Mouse (Mus musculus) limb, embryonic 14.5 days (tissue): ENCODE data around the gene 1700001C19Rik. TPM values are rescaled to one million over a fixed set of nuclear protein-coding genes. Genes with fewer than 3 reads are reported as not detected.

Source experiments
- ATAC-seq: fragments of 200-750 bp; cut with Nextera tagmentation; 2 replicates; pipeline ENCODE4 v1.8.0; 2017; ENCODE audit warnings: low read depth, moderate number of reproducible peaks, moderate TSS enrichment; ENCODE audit not compliant: low FRiP score
- DNase-seq: peaks from one replicate; pipeline ENCODE4 v3.0.0-alpha.2; 2015; ENCODE audit warnings: low spot score
- H3K27ac ChIP-seq: fragments of 300-500 bp; sonication (generic); replicated peaks from 2 replicates; pipeline ENCODE4 v1.5.1; 2014; ENCODE audit warnings: low read depth, mild to moderate bottlenecking, low read length, moderate library complexity, mixed read lengths
- H3K27me3 ChIP-seq: fragments of 300-500 bp; sonication (generic); 2 replicates; pipeline ENCODE4 v1.6.1; 2014; ENCODE audit warnings: low read length, mixed read lengths; ENCODE audit not compliant: control insufficient read depth, insufficient read depth
- H3K36me3 ChIP-seq: fragments of 300-500 bp; sonication (generic); 2 replicates; pipeline ENCODE4 v1.6.1; 2014; ENCODE audit warnings: mild to moderate bottlenecking, low read length, moderate library complexity, mixed read lengths; ENCODE audit not compliant: control insufficient read depth, insufficient read depth
- H3K4me1 ChIP-seq: fragments of 300-500 bp; sonication (generic); 2 replicates; pipeline ENCODE4 v1.6.1; 2014; ENCODE audit warnings: antibody characterized with exemption, low read length, mixed read lengths; ENCODE audit not compliant: control insufficient read depth, insufficient read depth
- H3K4me2 ChIP-seq: fragments of 300-500 bp; sonication (generic); replicated peaks from 2 replicates; pipeline ENCODE4 v1.6.1; 2014; ENCODE audit warnings: low read depth, mild to moderate bottlenecking, low read length, moderate library complexity; ENCODE audit not compliant: severe bottlenecking
- H3K4me3 ChIP-seq: fragments of 300-500 bp; sonication (generic); replicated peaks from 2 replicates; pipeline ENCODE4 v1.5.1; 2014; ENCODE audit warnings: low read length
- H3K9ac ChIP-seq: fragments of 300-500 bp; sonication (generic); 2 replicates; pipeline ENCODE4 v1.6.1; 2014; ENCODE audit warnings: mild to moderate bottlenecking, low read depth, low read length, moderate library complexity; ENCODE audit not compliant: severe bottlenecking
- H3K9me3 ChIP-seq: fragments of 300-500 bp; sonication (generic); 2 replicates; pipeline ENCODE4 v1.6.1; 2016; ENCODE audit warnings: low read length; ENCODE audit not compliant: control insufficient read depth
- POLR2A ChIP-seq: fragments of 200-500 bp; IDR thresholded peaks from 2 replicates; pipeline ENCODE4 v1.8.0; 2012; ENCODE audit warnings: inconsistent platforms, mild to moderate bottlenecking, moderate library complexity, borderline replicate concordance; ENCODE audit not compliant: insufficient read depth, insufficient read length; ENCODE audit errors: extremely low read depth
- WGBS: fragments of 180-500 bp; shearing (Covaris S2); extraction: QIAGEN DNeasy Blood & Tissue Kit; methylation state at CpG from one replicate; pipeline ENCODE4 v1.1.7; 2014; 5-methylcytosine and 5-hydroxymethylcytosine counted together
- polyA plus RNA-seq, 2 experiments: library from polyadenylated mRNA; depleted of rRNA in 1 of 2; stranded (reverse) in 1 of 2; unstranded in 1 of 2; fragments of >200 nt; fragmentation: Nextera tagmentation in 1 of 2; extraction: Ambion mirVana in 1 of 2; gene quantifications; 2 replicates each; pipeline versions ENCODE4 v1.2.1 to v1.2.3; 2012 to 2014

1700001C19Rik gene
- polyA plus RNA-seq, 2 experiments, result 0.25 to 0.50 TPM

- DNase-seq, result no peak
- 87% methylated on average over 3 of the region's 3 CpGs for WGBS
- H3K9ac ChIP-seq, result no peak overlapping the region
- peaks cover 24% of the 10 kb centered on the region for H3K27me3 ChIP-seq
- H3K36me3 ChIP-seq, result no peaks in the 10 kb centered on the region
- no peak overlapping the region for H3K4me3 ChIP-seq
- no peaks in the 10 kb centered on the region for H3K4me1 ChIP-seq
- no peak overlapping the region for H3K27ac ChIP-seq
- ATAC-seq, result no peak
- H3K9me3 ChIP-seq, result no peaks in the 10 kb centered on the region
- TF ChIP-seq POLR2A, result no peak
- no peak overlapping the region for H3K4me2 ChIP-seq
Measured at GRCm38 (mm10) chr17:47442271-47442670, 5.1 kb upstream of the 1700001C19Rik start.

- Histone ChIP-seq H3K4me1 (no peaks in the 10 kb centered on the region; the same call in none of the 2 replicates), H3K9me3 (no peaks in the 10 kb centered on the region), H3K4me3 (no peak overlapping the region), H3K36me3 (no peaks in the 10 kb centered on the region), H3K9ac (no peak overlapping the region), H3K27me3 (peaks cover 32% of the 10 kb centered on the region), H3K27ac (no peak overlapping the region), H3K4me2 (no peak overlapping the region)
- ATAC-seq (no peak), DNase-seq (no peak)
- TF ChIP-seq POLR2A, result no peak
- WGBS, result 43% methylated on average over 19 of the region's 19 CpGs
Measured at GRCm38 (mm10) chr17:47441296-47442051, 4.3 kb upstream of the 1700001C19Rik start.

GRCm38 (mm10) chr17:47440359-47440890 is 3.2 kb upstream of the 1700001C19Rik start:
- Histone ChIP-seq H3K9ac (no peak overlapping the region), H3K36me3 (no peaks in the 10 kb centered on the region), H3K27me3 (peaks cover 37% of the 10 kb centered on the region), H3K4me1 (no peaks in the 10 kb centered on the region; the same call in none of the 2 replicates), H3K9me3 (no peaks in the 10 kb centered on the region), H3K27ac (no peak overlapping the region), H3K4me2 (no peak overlapping the region), H3K4me3 (no peak overlapping the region)
- no peak for ATAC-seq
- no peak for DNase-seq
- 10% methylated on average over 9 of the region's 9 CpGs for WGBS
- no peak for TF ChIP-seq POLR2A

GRCm38 (mm10) chr17:47439396-47440028 is 2.3 kb upstream of the 1700001C19Rik start:
- H3K9ac ChIP-seq, result no peak overlapping the region
- H3K36me3 ChIP-seq, result no peaks in the 10 kb centered on the region
- WGBS, result 42% methylated on average over 9 of the region's 9 CpGs
- no peak overlapping the region for H3K27ac ChIP-seq
- H3K4me2 ChIP-seq, result no peak overlapping the region
- peaks cover 45% of the 10 kb centered on the region for H3K27me3 ChIP-seq
- no peaks in the 10 kb centered on the region; the same call in none of the 2 replicates for H3K4me1 ChIP-seq
- no peak for ATAC-seq
- TF ChIP-seq POLR2A, result no peak
- H3K9me3 ChIP-seq, result no peaks in the 10 kb centered on the region
- H3K4me3 ChIP-seq, result no peak overlapping the region
- DNase-seq, result no peak

GRCm38 (mm10) chr17:47438611-47439010 is 1.4 kb upstream of the 1700001C19Rik start:
- Histone ChIP-seq H3K4me3 (no peak overlapping the region), H3K9me3 (no peaks in the 10 kb centered on the region), H3K27ac (no peak overlapping the region), H3K4me2 (no peak overlapping the region), H3K4me1 (no peaks in the 10 kb centered on the region; the same call in none of the 2 replicates), H3K36me3 (no peaks in the 10 kb centered on the region), H3K27me3 (peaks cover 45% of the 10 kb centered on the region), H3K9ac (no peak overlapping the region)
- no peak for DNase-seq
- no peak for ATAC-seq
- TF ChIP-seq POLR2A, result no peak
- WGBS, result 68% methylated on average over 6 of the region's 6 CpGs
